Mouse (Mus musculus) liver, embryonic 16.5 days (tissue): ENCODE data around the gene Pitx2. TPM values are rescaled to one million over a fixed set of nuclear protein-coding genes. Genes with fewer than 3 reads are reported as not detected.

ENCODE experiments used
- ATAC-seq: fragments of 200-750 bp; cut with Nextera tagmentation; 2 replicates; pipeline ENCODE4 v1.8.0; 2017; ENCODE audit warnings: low read depth, mild to moderate bottlenecking, moderate number of reproducible peaks, moderate library complexity
- H3K27ac ChIP-seq: fragments of 300-500 bp; sonication (generic); 2 replicates; pipeline ENCODE4 v1.5.1; 2014; ENCODE audit warnings: mild to moderate bottlenecking, low read length
- H3K27me3 ChIP-seq: fragments of 300-500 bp; sonication (generic); 2 replicates; pipeline ENCODE4 v1.6.1; 2014; ENCODE audit warnings: low read depth, low read length, mixed read lengths; ENCODE audit not compliant: control insufficient read depth, insufficient read depth
- H3K36me3 ChIP-seq: fragments of 300-500 bp; sonication (generic); 2 replicates; pipeline ENCODE4 v1.6.1; 2014; ENCODE audit warnings: mild to moderate bottlenecking; ENCODE audit not compliant: control insufficient read depth, insufficient read depth
- H3K4me1 ChIP-seq: fragments of 300-500 bp; sonication (generic); 2 replicates; pipeline ENCODE4 v1.6.1; 2014; ENCODE audit warnings: low read depth, low read length, mixed read lengths; ENCODE audit not compliant: control insufficient read depth
- H3K4me2 ChIP-seq: fragments of 300-500 bp; sonication (generic); 2 replicates; pipeline ENCODE4 v1.6.1; 2014; ENCODE audit warnings: low read depth, low read length, mixed read lengths
- H3K4me3 ChIP-seq: fragments of 300-500 bp; sonication (generic); 2 replicates; pipeline ENCODE4 v1.5.1; 2014; ENCODE audit warnings: low read depth, mild to moderate bottlenecking, low read length
- H3K9ac ChIP-seq: fragments of 300-500 bp; sonication (generic); 2 replicates; pipeline ENCODE4 v1.6.1; 2014; ENCODE audit warnings: low read depth, low read length
- H3K9me3 ChIP-seq: fragments of 300-500 bp; sonication (generic); replicated peaks from 2 replicates; pipeline ENCODE4 v1.6.1; 2016; ENCODE audit warnings: low read length; ENCODE audit not compliant: control insufficient read depth
- WGBS: fragments of 180-500 bp; shearing (Covaris S2); extraction: QIAGEN DNeasy Blood & Tissue Kit; methylation state at CpG from one replicate; pipeline ENCODE4 v1.1.7; 2014; ENCODE audit not compliant: insufficient replicate concordance; 5-methylcytosine and 5-hydroxymethylcytosine counted together
- polyA plus RNA-seq: library from polyadenylated mRNA; unstranded; fragments of >200 nt; fragmentation: Nextera tagmentation; extraction: Ambion mirVana; gene quantifications from 2 replicates; pipeline ENCODE4 v1.2.1, GENCODE M21; 2015

Gene Pitx2
- 0.42 and 0.77 TPM in 2 replicates for polyA plus RNA-seq

DNA sequence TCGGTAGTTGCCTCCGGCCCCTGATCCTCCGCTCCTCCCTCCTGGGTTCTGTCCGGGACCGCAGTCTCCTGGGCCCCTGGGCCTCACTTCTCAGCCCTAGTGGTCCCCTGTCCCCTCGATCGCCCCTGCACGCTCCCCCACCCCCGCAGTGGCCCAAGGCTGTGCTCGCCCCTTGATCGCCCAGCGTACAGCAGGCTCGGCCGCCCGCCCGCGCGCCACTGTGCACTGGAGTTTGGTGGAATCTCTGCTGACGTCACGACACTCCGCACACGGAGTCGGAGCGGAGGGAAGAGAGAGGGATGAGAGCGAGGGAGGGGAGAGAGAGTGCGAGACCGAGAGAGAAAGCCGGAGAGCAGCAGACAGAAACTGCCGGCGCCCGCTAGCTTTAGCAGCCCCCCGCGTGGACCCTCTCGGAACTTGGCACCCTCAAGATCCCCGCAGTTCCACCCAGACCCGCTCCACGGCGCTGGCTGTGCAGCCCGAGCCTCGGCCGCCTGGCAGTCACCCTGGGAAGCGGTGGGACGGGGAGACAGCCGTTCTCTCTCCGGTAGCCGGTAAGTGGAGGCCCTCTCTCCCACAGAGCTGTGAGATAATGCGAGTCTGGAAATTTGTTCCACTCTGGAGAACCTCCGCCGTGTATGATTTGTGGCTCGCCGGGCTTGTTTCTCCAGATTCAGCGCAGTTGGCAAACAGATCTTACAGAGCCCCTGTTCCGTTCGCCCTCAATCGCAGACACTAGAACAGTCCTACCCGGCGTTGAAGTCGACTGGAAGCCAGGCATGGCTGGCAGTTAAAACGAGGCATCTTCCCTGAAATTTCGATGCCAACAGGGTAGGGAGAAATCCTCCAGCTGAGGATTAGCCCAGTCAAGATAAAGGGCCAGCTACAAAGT, at the start of gene Pitx2:
TSS of gene Pitx2 (plus strand) at position 270 of the 892 bp plus-strand sequence.
- Histone ChIP-seq H3K27ac (no peak within 1 kb of the TSS), H3K9me3 (no peaks in the 10 kb centered on the region), H3K27me3 (peaks cover 92% of the 10 kb centered on the region), H3K9ac (no peak within 1 kb of the TSS; the same call in 1 of the 2 replicates), H3K4me2 (peak within 1 kb of the TSS; percentile 26; the same call in 1 of the 2 replicates), H3K36me3 (no peaks in the 10 kb centered on the region), H3K4me1 (no peaks in the 10 kb centered on the region), H3K4me3 (peak within 1 kb of the TSS; percentile 24; the same call in 1 of the 2 replicates)
- WGBS = 1% methylated on average over 59 of the region's 60 CpGs
- ATAC-seq = 0 out of 2 replicates have a peak, but pooled peaks have one; percentile 11

GRCm38 (mm10) chr3:129150001-129150400, 49.7 kb upstream of the Pitx2 start:
- H3K9ac ChIP-seq = no peak overlapping the region
- no peak overlapping the region for H3K4me2 ChIP-seq
- no peaks in the 10 kb centered on the region for H3K27me3 ChIP-seq
- no peak overlapping the region for H3K4me3 ChIP-seq
- ATAC-seq = no peak
- no peaks in the 10 kb centered on the region for H3K4me1 ChIP-seq
- H3K9me3 ChIP-seq = no peaks in the 10 kb centered on the region
- H3K27ac ChIP-seq = no peak overlapping the region
- WGBS = 62% methylated on average over 2 of the region's 2 CpGs
- H3K36me3 ChIP-seq = no peaks in the 10 kb centered on the region

- Histone ChIP-seq H3K9ac (no peak overlapping the region), H3K27ac (no peak overlapping the region), H3K36me3 (no peaks in the 10 kb centered on the region), H3K9me3 (no peaks in the 10 kb centered on the region), H3K4me3 (no peak overlapping the region), H3K4me2 (no peak overlapping the region), H3K27me3 (no peaks in the 10 kb centered on the region), H3K4me1 (no peaks in the 10 kb centered on the region)
- WGBS = 35% methylated on average over 8 of the region's 8 CpGs
- ATAC-seq = no peak
Observed at GRCm38 (mm10) chr3:129151096-129151685, 48.5 kb upstream of the Pitx2 start.

DNA sequence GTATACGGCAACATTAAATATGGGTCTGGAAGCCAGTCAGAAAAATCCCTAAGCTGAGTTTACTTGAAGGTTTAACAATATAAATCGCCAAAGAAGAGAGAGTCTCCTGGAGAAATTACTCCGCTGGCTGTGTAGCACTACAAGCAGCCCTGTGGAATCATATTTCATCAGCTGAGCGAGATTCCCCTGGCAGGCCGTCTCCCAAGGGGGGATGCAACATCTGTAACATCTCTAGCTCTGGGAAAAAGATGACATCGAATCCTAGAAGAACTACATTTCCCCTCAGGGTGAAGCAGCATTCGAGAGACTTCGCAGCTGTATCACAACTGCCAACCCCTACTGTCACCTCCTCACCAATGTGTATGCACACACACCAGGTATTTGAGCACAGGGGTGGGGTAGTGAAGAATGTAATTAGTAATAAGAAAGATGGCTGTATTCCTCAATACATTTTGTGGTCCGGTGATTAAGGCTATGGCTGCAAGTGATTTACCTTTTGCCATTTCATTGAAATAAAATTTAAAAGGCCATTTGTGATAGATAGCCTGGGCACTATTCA, 40.8 kb upstream of the Pitx2 start:
- Histone ChIP-seq H3K9me3 (no peaks in the 10 kb centered on the region), H3K4me2 (no peak overlapping the region), H3K36me3 (no peaks in the 10 kb centered on the region), H3K27ac (no peak overlapping the region), H3K4me1 (no peaks in the 10 kb centered on the region), H3K4me3 (no peak overlapping the region), H3K9ac (no peak overlapping the region), H3K27me3 (no peaks in the 10 kb centered on the region)
- WGBS = 53% methylated on average over 9 of the region's 9 CpGs
- ATAC-seq = no peak

DNA sequence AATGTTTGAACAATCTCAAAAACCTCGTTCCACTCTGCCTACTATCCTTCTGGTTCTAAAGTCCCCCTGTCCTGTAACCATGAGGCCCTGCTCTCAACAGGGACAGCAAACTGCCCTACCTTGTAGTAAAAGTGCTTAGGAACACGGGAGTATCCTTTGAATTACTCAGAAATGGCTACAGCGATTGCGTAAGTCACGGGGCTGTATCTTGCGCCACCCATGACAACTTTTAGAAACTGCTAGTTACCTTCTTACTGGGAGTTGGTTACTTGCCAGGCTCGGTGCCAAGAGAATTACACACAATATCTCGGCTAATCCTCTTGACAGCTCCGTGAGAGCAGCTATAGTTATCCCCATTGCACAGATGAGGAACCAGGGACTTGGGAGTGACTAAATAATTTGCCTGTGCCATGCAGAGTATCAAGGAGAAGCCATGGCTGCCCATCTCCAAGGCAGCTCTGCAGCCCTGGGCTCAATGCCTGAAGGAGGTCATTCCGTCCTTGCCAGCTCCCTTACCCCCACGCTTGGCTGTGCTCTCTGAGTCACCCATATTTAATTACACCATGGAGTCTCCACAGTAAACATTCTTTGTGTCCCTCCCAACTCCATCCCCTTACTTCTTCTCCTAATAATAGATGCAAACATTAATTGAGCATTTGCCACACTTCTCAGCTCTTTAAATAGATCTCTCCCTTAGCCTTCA, 38.2 kb upstream of the Pitx2 start:
- H3K27ac ChIP-seq = no peak overlapping the region
- H3K27me3 ChIP-seq = no peaks in the 10 kb centered on the region
- H3K9me3 ChIP-seq = no peaks in the 10 kb centered on the region
- no peaks in the 10 kb centered on the region for H3K4me1 ChIP-seq
- H3K9ac ChIP-seq = no peak overlapping the region
- no peak for ATAC-seq
- H3K4me3 ChIP-seq = no peak overlapping the region
- H3K36me3 ChIP-seq = no peaks in the 10 kb centered on the region
- no peak overlapping the region for H3K4me2 ChIP-seq
- 55% methylated on average over 11 of the region's 11 CpGs for WGBS

GRCm38 (mm10) chr3:129164246-129164645, 35.4 kb upstream of the Pitx2 start:
- Histone ChIP-seq H3K27ac (no peak overlapping the region), H3K4me2 (no peak overlapping the region), H3K36me3 (no peaks in the 10 kb centered on the region), H3K9ac (no peak overlapping the region), H3K4me3 (no peak overlapping the region), H3K9me3 (no peaks in the 10 kb centered on the region), H3K4me1 (no peaks in the 10 kb centered on the region), H3K27me3 (no peaks in the 10 kb centered on the region)
- no peak for ATAC-seq
- WGBS = 43% methylated on average over 1 of the region's 1 CpGs

- Histone ChIP-seq H3K4me1 (no peaks in the 10 kb centered on the region), H3K9me3 (no peaks in the 10 kb centered on the region), H3K9ac (no peak overlapping the region), H3K27ac (no peak overlapping the region), H3K4me3 (no peak overlapping the region), H3K4me2 (no peak overlapping the region), H3K27me3 (no peaks in the 10 kb centered on the region), H3K36me3 (no peaks in the 10 kb centered on the region)
- 65% methylated on average over 8 of the region's 8 CpGs for WGBS
- ATAC-seq = no peak
Observed at GRCm38 (mm10) chr3:129165715-129166114, 34.0 kb upstream of the Pitx2 start.

GRCm38 (mm10) chr3:129166684-129167083, 33.0 kb upstream of the Pitx2 start:
- H3K4me1 ChIP-seq = no peaks in the 10 kb centered on the region
- no peak overlapping the region for H3K4me2 ChIP-seq
- no peak overlapping the region for H3K4me3 ChIP-seq
- no peaks in the 10 kb centered on the region for H3K36me3 ChIP-seq
- no peak for ATAC-seq
- no peaks in the 10 kb centered on the region for H3K27me3 ChIP-seq
- no peak overlapping the region for H3K9ac ChIP-seq
- no peaks in the 10 kb centered on the region for H3K9me3 ChIP-seq
- H3K27ac ChIP-seq = no peak overlapping the region
- 5% methylated on average over 6 of the region's 6 CpGs for WGBS
